Mouse (Mus musculus) limb, embryonic 10.5 days (tissue): Measurements from ENCODE around the gene Gm13420. TPM values are rescaled to one million over a fixed set of nuclear protein-coding genes. Genes with fewer than 3 reads are reported as not detected.

Experiments
- DNase-seq: peaks from one replicate; pipeline ENCODE4 v3.0.0-alpha.2; 2017; ENCODE audit warnings: low spot score
- H3K27ac ChIP-seq: fragments of 300-500 bp; sonication (generic); 2 replicates; pipeline ENCODE4 v1.5.1; 2016; ENCODE audit warnings: mild to moderate bottlenecking
- H3K27me3 ChIP-seq: fragments of 300-500 bp; sonication (generic); 2 replicates; pipeline ENCODE4 v1.6.1; 2016; ENCODE audit warnings: low read depth, mild to moderate bottlenecking; ENCODE audit not compliant: poor library complexity, severe bottlenecking
- H3K36me3 ChIP-seq: fragments of 300-500 bp; sonication (generic); 2 replicates; pipeline ENCODE4 v1.6.1; 2016; ENCODE audit warnings: mild to moderate bottlenecking, moderate library complexity
- H3K4me1 ChIP-seq: fragments of 300-500 bp; sonication (generic); 2 replicates; pipeline ENCODE4 v1.6.1; 2016
- H3K4me3 ChIP-seq: fragments of 300-500 bp; sonication (generic); 2 replicates; pipeline ENCODE4 v1.5.1; 2016; ENCODE audit warnings: mild to moderate bottlenecking, moderate library complexity
- H3K9me3 ChIP-seq: fragments of 300-500 bp; sonication (generic); replicated peaks from 2 replicates; pipeline ENCODE4 v1.6.1; 2016; ENCODE audit warnings: mild to moderate bottlenecking
- WGBS: fragments of 180-500 bp; shearing (Covaris S2); methylation state at CpG from one replicate; pipeline ENCODE4 v1.1.7; 2016; 5-methylcytosine and 5-hydroxymethylcytosine counted together
- polyA plus RNA-seq: library from polyadenylated mRNA; unstranded; fragments of >200 nt; fragmentation: Nextera tagmentation; extraction: Ambion mirVana; gene quantifications from 2 replicates; pipeline ENCODE4 v1.2.1, GENCODE M21; 2016

Gm13420 gene
- polyA plus RNA-seq, 1 experiment from 2014 or later = 0.26 TPM

GRCm38 (mm10) chr2:29764831-29765230, 13.3 kb upstream of the Gm13420 start:
- no peaks in the 10 kb centered on the region for H3K9me3 ChIP-seq
- WGBS = 6% methylated on average over 1 of the region's 1 CpGs
- DNase-seq = peak; percentile 80

GRCm38 (mm10) chr2:29755693-29756092, 4.2 kb upstream of the Gm13420 start:
- Histone ChIP-seq H3K36me3 (no peaks in the 10 kb centered on the region), H3K4me3 (no peak overlapping the region), H3K27ac (no peak overlapping the region), H3K9me3 (no peaks in the 10 kb centered on the region), H3K27me3 (peaks cover 29% of the 10 kb centered on the region), H3K4me1 (peaks cover 11% of the 10 kb centered on the region)
- DNase-seq = no peak

More at GRCm38 (mm10) chr2:29764831-29765230, 13.3 kb upstream of the Gm13420 start:
- Histone ChIP-seq H3K4me1 (no peaks in the 10 kb centered on the region), H3K36me3 (no peaks in the 10 kb centered on the region), H3K4me3 (no peak overlapping the region), H3K27ac (no peak overlapping the region), H3K27me3 (peaks cover 7% of the 10 kb centered on the region; the same call in 1 of the 2 replicates)

- Histone ChIP-seq H3K27ac (no peak overlapping the region), H3K9me3 (no peaks in the 10 kb centered on the region), H3K4me1 (peaks cover 14% of the 10 kb centered on the region), H3K4me3 (no peak overlapping the region), H3K27me3 (peaks cover 61% of the 10 kb centered on the region), H3K36me3 (no peaks in the 10 kb centered on the region)
- 88% methylated on average over 5 of the region's 5 CpGs for WGBS
- DNase-seq = no peak
These were observed 912 bp upstream of the Gm13420 start for GRCm38 (mm10) chr2:29752397-29752796.

- Histone ChIP-seq H3K27ac (no peak overlapping the region), H3K27me3 (peaks cover 90% of the 10 kb centered on the region), H3K4me1 (peaks cover 19% of the 10 kb centered on the region), H3K36me3 (no peaks in the 10 kb centered on the region), H3K9me3 (no peaks in the 10 kb centered on the region), H3K4me3 (no peak overlapping the region)
- 85% methylated on average over 4 of the region's 4 CpGs for WGBS
- no peak for DNase-seq
These were observed 3.0 kb downstream of the Gm13420 start for GRCm38 (mm10) chr2:29748499-29748898.

GRCm38 (mm10) chr2:29747852-29748251, 3.6 kb downstream of the Gm13420 start:
- Histone ChIP-seq H3K27ac (no peak overlapping the region), H3K4me3 (no peak overlapping the region), H3K27me3 (peaks cover 83% of the 10 kb centered on the region), H3K4me1 (peaks cover 19% of the 10 kb centered on the region), H3K9me3 (no peaks in the 10 kb centered on the region), H3K36me3 (no peaks in the 10 kb centered on the region)
- no peak for DNase-seq
- WGBS = 54% methylated on average over 5 of the region's 5 CpGs

- WGBS = 4% methylated on average over 50 of the region's 50 CpGs
- no peaks in the 10 kb centered on the region for H3K9me3 ChIP-seq
- H3K4me1 ChIP-seq = peaks cover 19% of the 10 kb centered on the region
- peak overlapping the region; percentile 47 for H3K4me3 ChIP-seq
- DNase-seq = no peak
- peaks cover 77% of the 10 kb centered on the region for H3K27me3 ChIP-seq
- no peaks in the 10 kb centered on the region for H3K36me3 ChIP-seq
- H3K27ac ChIP-seq = peak overlapping the region; percentile 26
These were observed 4.2 kb downstream of the Gm13420 start for GRCm38 (mm10) chr2:29747188-29747782.

GRCm38 (mm10) chr2:29744256-29744655, 7.2 kb downstream of the Gm13420 start:
- peaks cover 7% of the 10 kb centered on the region for H3K4me1 ChIP-seq
- WGBS = 89% methylated on average over 6 of the region's 6 CpGs
- no peaks in the 10 kb centered on the region for H3K9me3 ChIP-seq
- peaks cover 13% of the 10 kb centered on the region for H3K36me3 ChIP-seq
- no peak overlapping the region for H3K4me3 ChIP-seq
- no peak overlapping the region for H3K27ac ChIP-seq
- DNase-seq = no peak
- peaks cover 47% of the 10 kb centered on the region for H3K27me3 ChIP-seq

GRCm38 (mm10) chr2:29741207-29741606, 10.3 kb downstream of the Gm13420 start:
- Histone ChIP-seq H3K27me3 (peaks cover 17% of the 10 kb centered on the region), H3K27ac (no peak overlapping the region), H3K4me3 (no peak overlapping the region), H3K9me3 (no peaks in the 10 kb centered on the region), H3K36me3 (peaks cover 44% of the 10 kb centered on the region), H3K4me1 (0 out of 2 replicates have a peak, but pooled peaks cover 3% of the 10 kb centered on the region)
- no peak for DNase-seq
- 93% methylated on average over 6 of the region's 6 CpGs for WGBS

- no peak for DNase-seq
- Histone ChIP-seq H3K4me1 (0 out of 2 replicates have a peak, but pooled peaks cover 3% of the 10 kb centered on the region), H3K27ac (no peak overlapping the region), H3K36me3 (peaks cover 62% of the 10 kb centered on the region), H3K4me3 (no peak overlapping the region), H3K9me3 (no peaks in the 10 kb centered on the region), H3K27me3 (no peaks in the 10 kb centered on the region)
- WGBS = 57% methylated on average over 5 of the region's 5 CpGs
These were observed 12.1 kb downstream of the Gm13420 start for GRCm38 (mm10) chr2:29739368-29739767.

- Histone ChIP-seq H3K27ac (no peak overlapping the region), H3K36me3 (peaks cover 68% of the 10 kb centered on the region), H3K4me1 (0 out of 2 replicates have a peak, but pooled peaks cover 3% of the 10 kb centered on the region), H3K4me3 (no peak overlapping the region), H3K9me3 (no peaks in the 10 kb centered on the region), H3K27me3 (no peaks in the 10 kb centered on the region)
- no peak for DNase-seq
- 60% methylated on average over 4 of the region's 4 CpGs for WGBS
These were observed 12.7 kb downstream of the Gm13420 start for GRCm38 (mm10) chr2:29738799-29739198.

- peaks cover 82% of the 10 kb centered on the region for H3K36me3 ChIP-seq
- WGBS = 89% methylated on average over 12 of the region's 12 CpGs
- no peak for DNase-seq
- H3K4me1 ChIP-seq = 0 out of 2 replicates have a peak, but pooled peaks cover 3% of the 10 kb centered on the region
- no peaks in the 10 kb centered on the region for H3K27me3 ChIP-seq
- no peak overlapping the region for H3K27ac ChIP-seq
- no peak overlapping the region for H3K4me3 ChIP-seq
- H3K9me3 ChIP-seq = no peaks in the 10 kb centered on the region
These were observed 14.1 kb downstream of the Gm13420 start for GRCm38 (mm10) chr2:29737209-29737925.

GRCm38 (mm10) chr2:29735708-29736107, 15.8 kb downstream of the Gm13420 start:
- Histone ChIP-seq H3K4me1 (0 out of 2 replicates have a peak, but pooled peaks cover 3% of the 10 kb centered on the region), H3K27ac (no peak overlapping the region), H3K9me3 (no peaks in the 10 kb centered on the region), H3K36me3 (peaks cover 97% of the 10 kb centered on the region), H3K27me3 (no peaks in the 10 kb centered on the region), H3K4me3 (no peak overlapping the region)
- no peak for DNase-seq
- WGBS = 94% methylated on average over 12 of the region's 12 CpGs

- Histone ChIP-seq H3K4me1 (0 out of 2 replicates have a peak, but pooled peaks cover 3% of the 10 kb centered on the region), H3K4me3 (no peak overlapping the region), H3K27me3 (no peaks in the 10 kb centered on the region), H3K9me3 (no peaks in the 10 kb centered on the region), H3K27ac (no peak overlapping the region), H3K36me3 (peaks cover 97% of the 10 kb centered on the region)
- DNase-seq = no peak
- WGBS = 95% methylated on average over 5 of the region's 5 CpGs
These were observed 18.1 kb downstream of the Gm13420 start for GRCm38 (mm10) chr2:29733348-29733747.
